Mouse (Mus musculus) cerebellum, adult 2 months (tissue): Measurements from ENCODE around the gene Gm44502. TPM values are rescaled to one million over a fixed set of nuclear protein-coding genes. Genes with fewer than 3 reads are reported as not detected.
A peak's percentile ranks its signal among the peaks of the same experiment; 100 is the strongest.

Experiments used
- DNase-seq, 2 experiments: peaks; one replicate each; pipeline ENCODE4 v3.0.0; 2021
- H3K27ac ChIP-seq: fragments of 200-500 bp; 2 replicates; pipeline ENCODE4 v1.5.1; 2012; ENCODE audit warnings: low read length, control low read depth, inconsistent platforms; ENCODE audit not compliant: insufficient read depth
- H3K27me3 ChIP-seq: fragments of 200-500 bp; 2 replicates; pipeline ENCODE4 v1.6.1; 2012; ENCODE audit warnings: inconsistent platforms, mild to moderate bottlenecking, low read length, moderate library complexity; ENCODE audit not compliant: control insufficient read depth, insufficient read depth
- H3K4me1 ChIP-seq: fragments of 200-500 bp; 2 replicates; pipeline ENCODE4 v1.6.1; 2011; ENCODE audit warnings: low read length; ENCODE audit not compliant: control insufficient read depth, insufficient read depth
- H3K4me3 ChIP-seq: fragments of 200-500 bp; replicated peaks from 2 replicates; pipeline ENCODE3; 2011; ENCODE audit warnings: mild to moderate bottlenecking, low read depth, low read length, control low read depth; ENCODE audit not compliant: insufficient read depth
- CTCF ChIP-seq: fragments of 200-500 bp; IDR thresholded peaks from 2 replicates; pipeline ENCODE4 v1.5.1; 2011; ENCODE audit warnings: low read depth, mild to moderate bottlenecking, control low read depth, low read length, moderate library complexity, borderline replicate concordance; ENCODE audit not compliant: insufficient read depth
- POLR2A ChIP-seq: fragments of 200-500 bp; IDR thresholded peaks from 2 replicates; pipeline ENCODE4 v1.6.1; 2011; ENCODE audit warnings: low read length, control low read depth, borderline replicate concordance; ENCODE audit not compliant: insufficient read depth
- WGBS: fragments of 180-500 bp; shearing (Covaris S2); methylation state at CpG from one replicate; pipeline ENCODE4 v1.1.7; 2018; 5-methylcytosine and 5-hydroxymethylcytosine counted together
- polyA plus RNA-seq: library from polyadenylated mRNA; depleted of rRNA; stranded (reverse); fragments of >200 nt; gene quantifications from 2 replicates; pipeline ENCODE4 v1.2.3, GENCODE M21; 2012

Gm44502 gene
- polyA plus RNA-seq, 1 experiment = 0.15 TPM

- Histone ChIP-seq H3K4me1 (peaks cover 6% of the 10 kb centered on the region; the same call in 1 of the 2 replicates), H3K4me3 (peak overlapping the region; percentile 76), H3K27me3 (no peaks in the 10 kb centered on the region), H3K27ac (no peak overlapping the region)
- no peak for TF ChIP-seq CTCF
- TF ChIP-seq POLR2A = no peak
- peak in 1 of 2 experiments; percentile 33 for DNase-seq
- 62% methylated on average over 19 of the region's 19 CpGs for WGBS
Observed at GRCm38 (mm10) chr15:89428136-89428790, 1.2 kb downstream of the Gm44502 start.

- Histone ChIP-seq H3K4me1 (peaks cover 8% of the 10 kb centered on the region), H3K27me3 (no peaks in the 10 kb centered on the region), H3K27ac (no peak overlapping the region), H3K4me3 (no peak overlapping the region)
- TF ChIP-seq POLR2A (no peak), CTCF (no peak)
- 68% methylated on average over 10 of the region's 10 CpGs for WGBS
- DNase-seq = peak in 1 of 2 experiments; percentile 15
Observed at GRCm38 (mm10) chr15:89426716-89427115, 2.8 kb downstream of the Gm44502 start.

- 46% methylated on average over 6 of the region's 6 CpGs for WGBS
- no peak within 1 kb of the TSS for H3K27ac ChIP-seq
- H3K4me1 ChIP-seq = peaks cover 6% of the 10 kb centered on the region
- no peak for TF ChIP-seq POLR2A
- TF ChIP-seq CTCF = no peak
- H3K27me3 ChIP-seq = no peaks in the 10 kb centered on the region
- H3K4me3 ChIP-seq = no peak within 1 kb of the TSS
- DNase-seq = peak in 1 of 2 experiments; percentile 22
Observed at GRCm38 (mm10) chr15:89425711-89426121, 3.8 kb downstream of the Gm44502 start, which contains the start of gene Cpt1b. Gene Cpt1b (minus strand): TSS chr15:89425863.

GRCm38 (mm10) chr15:89424621-89425020 lies 4.9 kb downstream of the Gm44502 start:
- peaks cover 6% of the 10 kb centered on the region for H3K4me1 ChIP-seq
- H3K27me3 ChIP-seq = no peaks in the 10 kb centered on the region
- H3K27ac ChIP-seq = no peak overlapping the region
- WGBS = 72% methylated on average over 8 of the region's 8 CpGs
- peak in 1 of 2 experiments; percentile 10 for DNase-seq
- no peak overlapping the region for H3K4me3 ChIP-seq
- no peak for TF ChIP-seq CTCF
- TF ChIP-seq POLR2A = no peak

GRCm38 (mm10) chr15:89421938-89422337 lies 7.6 kb downstream of the Gm44502 start:
- peaks cover 6% of the 10 kb centered on the region for H3K4me1 ChIP-seq
- no peaks in the 10 kb centered on the region for H3K27me3 ChIP-seq
- TF ChIP-seq CTCF (no peak), POLR2A (no peak)
- no peak overlapping the region for H3K27ac ChIP-seq
- 52% methylated on average over 9 of the region's 9 CpGs for WGBS
- DNase-seq = peak; percentile 39 to 52
- H3K4me3 ChIP-seq = no peak overlapping the region

- H3K4me3 ChIP-seq = peak overlapping the region; percentile 8
- peak overlapping the region; percentile 87 for H3K27ac ChIP-seq
- DNase-seq = peak; percentile 50 to 62
- peaks cover 9% of the 10 kb centered on the region for H3K4me1 ChIP-seq
- TF ChIP-seq POLR2A (no peak), CTCF (no peak)
- no peaks in the 10 kb centered on the region for H3K27me3 ChIP-seq
- 14% methylated on average over 8 of the region's 8 CpGs for WGBS
Observed at GRCm38 (mm10) chr15:89415282-89415681, 14.2 kb downstream of the Gm44502 start.

GRCm38 (mm10) chr15:89410118-89410517 lies 19.4 kb downstream of the Gm44502 start, which contains the start of gene Syce3:
Gene Syce3 (minus strand): TSS chr15:89410503.
- 90% methylated on average over 24 of the region's 24 CpGs for WGBS
- no peaks in the 10 kb centered on the region; the same call in 1 of the 2 replicates for H3K4me1 ChIP-seq
- H3K27me3 ChIP-seq = no peaks in the 10 kb centered on the region
- DNase-seq = no peak
- TF ChIP-seq POLR2A (no peak), CTCF (no peak)
- H3K27ac ChIP-seq = no peak within 1 kb of the TSS
- H3K4me3 ChIP-seq = no peak within 1 kb of the TSS

GRCm38 (mm10) chr15:89406691-89407090 lies 22.8 kb downstream of the Gm44502 start:
- H3K4me3 ChIP-seq = no peak overlapping the region

More at GRCm38 (mm10) chr15:89406691-89407090, 22.8 kb downstream of the Gm44502 start:
- Histone ChIP-seq H3K27me3 (no peaks in the 10 kb centered on the region), H3K27ac (no peak overlapping the region), H3K4me1 (no peaks in the 10 kb centered on the region)
- no peak for TF ChIP-seq CTCF
- no peak for TF ChIP-seq POLR2A
- no peak for DNase-seq
